Comparison of ENCODE assay signal across 9 mouse cellular contexts in the genomic region with DNA sequence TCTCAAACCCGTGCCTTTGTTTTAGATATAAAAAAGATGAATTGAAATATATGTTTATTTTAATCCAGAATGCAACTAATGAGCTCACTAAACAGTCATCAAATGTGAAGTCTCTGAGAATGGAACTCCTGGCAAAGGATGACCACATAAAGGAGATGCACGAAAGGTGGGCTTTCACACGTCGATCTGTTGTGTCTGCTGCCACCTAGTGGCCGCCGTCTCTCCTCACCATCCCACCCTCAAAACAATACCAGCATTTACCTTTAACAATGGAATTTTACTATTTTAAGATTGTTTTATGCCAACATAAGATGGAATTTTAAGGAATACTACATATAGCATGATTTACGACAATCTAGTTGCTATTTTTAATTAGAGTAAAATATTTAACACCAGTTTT.
A peak's percentile ranks its signal among the peaks of the same experiment; 100 is the strongest.
DNase-seq lines count a peak whose midpoint lies in the region; ATAC-seq and TF ChIP-seq lines count a peak whose summit lies in the region.
"Had no signal": no experiment of that assay in that cellular context is flagged by ENCODE, and none has a peak within 500 bp of the region (broad histone marks: within the 10 kb centered on the region; RNA-seq: fewer than 3 reads in every experiment).

No protein-coding gene starts in this region.

- H3K4me1 ChIP-seq in kidney, embryonic 16.5 days (ENCODE audit: insufficient read depth, low read length): no peaks in the 10 kb centered on the region
- no peaks in the 10 kb centered on the region for H3K4me1 ChIP-seq in heart, postnatal 0 days (ENCODE audit: control insufficient read depth, insufficient read depth)
- no peaks in the 10 kb centered on the region for H3K4me1 ChIP-seq in midbrain, embryonic 12.5 days
- no peaks in the 10 kb centered on the region for H3K4me1 ChIP-seq in stomach, postnatal 0 days (replicated peaks; ENCODE audit: control insufficient read depth, insufficient read depth)
- H3K4me1 ChIP-seq: embryonic facial prominence, embryonic 15.5 days had no signal

- no peak overlapping the region for H3K4me2 ChIP-seq in kidney, embryonic 16.5 days (replicated peaks; ENCODE audit: low read depth, low read length)
- H3K4me2 ChIP-seq in heart, postnatal 0 days (ENCODE audit: low read depth, low read length): no peak overlapping the region
- no peak overlapping the region for H3K4me2 ChIP-seq in midbrain, embryonic 12.5 days (replicated peaks)
- no peak overlapping the region for H3K4me2 ChIP-seq in stomach, postnatal 0 days (replicated peaks; ENCODE audit: low read depth)
- H3K4me2 ChIP-seq: embryonic facial prominence, embryonic 15.5 days had no signal

- H3K9me3 ChIP-seq in kidney, embryonic 16.5 days (ENCODE audit: low read length): no peaks in the 10 kb centered on the region
- H3K9me3 ChIP-seq in heart, postnatal 0 days (replicated peaks; ENCODE audit: control insufficient read depth, low read length): no peaks in the 10 kb centered on the region
- H3K9me3 ChIP-seq in midbrain, embryonic 12.5 days: no peaks in the 10 kb centered on the region
- no peaks in the 10 kb centered on the region for H3K9me3 ChIP-seq in stomach, postnatal 0 days (ENCODE audit: control insufficient read depth, low read length)
- H3K9me3 ChIP-seq: embryonic facial prominence, embryonic 15.5 days had no signal

- WGBS in kidney, embryonic 16.5 days: 14% methylated on average over 7 of the region's 7 CpGs
- WGBS in heart, postnatal 0 days: 17% methylated on average over 7 of the region's 7 CpGs
- 13% methylated on average over 7 of the region's 7 CpGs for WGBS in midbrain, embryonic 12.5 days
- 12% methylated on average over 7 of the region's 7 CpGs for WGBS in stomach, postnatal 0 days

- no peak overlapping the region for H3K4me3 ChIP-seq in kidney, embryonic 16.5 days (ENCODE audit: low read length)
- no peak overlapping the region for H3K4me3 ChIP-seq in heart, postnatal 0 days (ENCODE audit: low read depth, low read length)
- H3K4me3 ChIP-seq in midbrain, embryonic 12.5 days: no peak overlapping the region
- no peak overlapping the region for H3K4me3 ChIP-seq in stomach, postnatal 0 days (ENCODE audit: low read depth, low read length)
- H3K4me3 ChIP-seq: embryonic facial prominence, embryonic 15.5 days had no signal

- no peaks in the 10 kb centered on the region for H3K27me3 ChIP-seq in kidney, embryonic 16.5 days (ENCODE audit: insufficient read depth, low read length)
- no peaks in the 10 kb centered on the region for H3K27me3 ChIP-seq in heart, postnatal 0 days (ENCODE audit: control insufficient read depth, insufficient read depth, low read length)
- no peaks in the 10 kb centered on the region for H3K27me3 ChIP-seq in midbrain, embryonic 12.5 days
- H3K27me3 ChIP-seq in stomach, postnatal 0 days (ENCODE audit: control insufficient read depth, insufficient read depth, low read length): no peaks in the 10 kb centered on the region
- H3K27me3 ChIP-seq: embryonic facial prominence, embryonic 15.5 days had no signal

- H3K9ac ChIP-seq in kidney, embryonic 16.5 days (replicated peaks; ENCODE audit: low read length): no peak overlapping the region
- H3K9ac ChIP-seq in heart, postnatal 0 days (replicated peaks; ENCODE audit: low read depth, low read length): no peak overlapping the region
- H3K9ac ChIP-seq in midbrain, embryonic 12.5 days (replicated peaks): no peak overlapping the region
- H3K9ac ChIP-seq in stomach, postnatal 0 days (ENCODE audit: low read length): no peak overlapping the region
- H3K9ac ChIP-seq: embryonic facial prominence, embryonic 15.5 days had no signal

- no peak overlapping the region for H3K27ac ChIP-seq in kidney, embryonic 16.5 days (ENCODE audit: low read length)
- H3K27ac ChIP-seq in heart, postnatal 0 days (ENCODE audit: low read depth): no peak overlapping the region
- H3K27ac ChIP-seq in midbrain, embryonic 12.5 days (replicated peaks): no peak overlapping the region
- no peak overlapping the region for H3K27ac ChIP-seq in stomach, postnatal 0 days (replicated peaks)
- H3K27ac ChIP-seq: embryonic facial prominence, embryonic 15.5 days had no signal

- no peak for ATAC-seq in kidney, embryonic 16.5 days (ENCODE audit: low FRiP score, low TSS enrichment)
- no peak for ATAC-seq in heart, postnatal 0 days (ENCODE audit: insufficient read depth, low read depth)
- peak; percentile 66; the same call in 1 of the 2 replicates for ATAC-seq in midbrain, embryonic 12.5 days (ENCODE audit: low FRiP score, low read depth)
- no peak for ATAC-seq in stomach, postnatal 0 days (ENCODE audit: low FRiP score, low TSS enrichment)

- peak; percentile 41 for DNase-seq in kidney, adult 18-20 months
- DNase-seq in ZHBTc4 (ENCODE audit: low read depth, low spot score): peak; percentile 71
- peak; percentile 52 to 74 for DNase-seq in cerebellum, postnatal 4 days (ENCODE audit: low spot score in 2 of 2)
- peak; percentile 37 for DNase-seq in heart, postnatal 0 days (ENCODE audit: low spot score)
- DNase-seq in layer of hippocampus, adult 9-11 months: peak; percentile 9
- DNase-seq in stomach, postnatal 0 days (ENCODE audit: low spot score): peak; percentile 55

- no peak for TF ChIP-seq EP300 in heart, postnatal 0 days (IDR thresholded peaks at IDR 0.05; ENCODE audit: low read depth)
- no peak for TF ChIP-seq EP300 in stomach, postnatal 0 days (optimal IDR thresholded peaks at IDR 0.05)

- peaks cover 4% of the 10 kb centered on the region for H3K36me3 ChIP-seq in kidney, embryonic 16.5 days (ENCODE audit: insufficient read depth, low read length)
- peaks cover 3% of the 10 kb centered on the region; the same call in 1 of the 2 replicates for H3K36me3 ChIP-seq in heart, postnatal 0 days (replicated peaks; ENCODE audit: control insufficient read depth, insufficient read depth, low read length)
- 0 out of 2 replicates have a peak, but pooled peaks cover 3% of the 10 kb centered on the region for H3K36me3 ChIP-seq in midbrain, embryonic 12.5 days
- no peaks in the 10 kb centered on the region for H3K36me3 ChIP-seq in stomach, postnatal 0 days (ENCODE audit: control insufficient read depth, insufficient read depth, low read length)

- TF ChIP-seq CTCF in heart, postnatal 0 days (IDR thresholded peaks at IDR 0.05; ENCODE audit: low read depth): peak; percentile 90
- TF ChIP-seq CTCF in stomach, postnatal 0 days (IDR thresholded peaks at IDR 0.05; ENCODE audit: low read depth): peak; percentile 97

Comparison
In these comparisons a context has a peak if more than half of its experiments do, and no peak if none do; other contexts are left out.
1. DNase-seq: peak in every context shown above with its lines; median percentile 71 in ZHBTc4; 63 in cerebellum, postnatal 4 days; 55 in stomach, postnatal 0 days; 41 in kidney, adult 18-20 months; 37 in heart, postnatal 0 days; 9 in layer of hippocampus, adult 9-11 months.